Mouse (Mus musculus): ENCODE measurements around the gene D930007J09Rik.
A peak's percentile ranks its signal among the peaks of the same experiment; 100 is the strongest.

Gene D930007J09Rik

DNA sequence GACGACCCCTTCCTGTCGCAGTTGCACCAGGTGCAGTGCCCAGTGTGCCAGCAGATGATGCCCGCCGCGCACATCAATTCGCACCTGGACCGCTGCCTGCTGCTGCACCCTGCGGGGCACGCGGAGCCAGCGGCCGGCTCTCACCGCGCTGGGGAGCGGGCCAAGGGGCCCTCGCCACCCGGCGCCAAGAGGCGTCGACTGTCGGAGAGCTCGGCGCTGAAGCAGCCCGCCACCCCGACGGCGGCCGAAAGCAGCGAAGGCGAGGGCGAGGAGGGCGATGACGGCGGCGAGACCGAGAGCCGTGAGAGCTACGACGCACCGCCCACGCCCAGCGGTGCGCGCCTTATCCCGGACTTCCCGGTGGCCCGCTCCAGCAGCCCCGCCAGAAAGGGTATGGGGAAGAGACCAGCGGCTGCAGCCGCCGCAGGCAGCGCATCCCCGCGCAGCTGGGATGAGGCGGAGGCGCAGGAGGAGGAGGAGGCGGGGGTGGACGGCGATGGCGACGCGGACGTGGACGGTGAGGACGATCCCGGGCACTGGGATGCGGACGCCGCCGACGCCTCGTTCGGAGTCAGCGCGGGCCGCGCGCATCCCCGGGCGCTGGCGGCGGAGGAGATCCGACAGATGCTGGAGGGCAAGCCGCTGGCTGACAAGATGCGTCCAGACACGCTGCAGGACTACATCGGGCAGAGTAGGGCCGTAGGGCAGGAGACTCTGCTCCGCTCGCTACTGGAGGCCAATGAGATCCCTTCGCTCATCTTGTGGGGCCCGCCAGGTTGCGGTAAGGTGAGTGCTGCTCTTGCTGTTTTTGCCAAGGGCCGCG is at the start of gene D930007J09Rik:
TSS of gene D930007J09Rik (minus strand) at position 591 of the 823 bp plus-strand sequence.
- DNase-seq (ENCODE audit: low read depth, low spot score): peak; percentile 71

DNA sequence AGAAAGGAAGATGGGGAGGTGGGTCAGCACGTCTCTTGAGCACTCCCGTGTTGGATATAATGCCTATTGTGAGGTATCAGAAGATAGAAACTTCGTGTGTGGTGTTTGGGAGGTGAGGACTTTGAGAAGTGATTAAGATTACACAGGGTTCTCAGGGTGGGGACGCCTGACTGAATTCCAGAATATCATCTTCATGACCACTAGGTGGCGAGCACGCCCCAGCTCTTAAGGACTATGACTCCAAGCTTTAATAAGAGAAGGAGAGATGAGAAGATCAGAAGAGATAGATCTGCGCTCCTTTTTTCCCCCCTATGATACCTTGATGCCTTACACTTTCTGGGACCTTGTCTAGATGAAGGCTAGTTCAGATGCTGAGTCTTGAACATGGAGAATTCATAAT is 49.3 kb upstream of the D930007J09Rik start:
- DNase-seq (ENCODE audit: low read depth, low spot score): peak; percentile 47

DNA sequence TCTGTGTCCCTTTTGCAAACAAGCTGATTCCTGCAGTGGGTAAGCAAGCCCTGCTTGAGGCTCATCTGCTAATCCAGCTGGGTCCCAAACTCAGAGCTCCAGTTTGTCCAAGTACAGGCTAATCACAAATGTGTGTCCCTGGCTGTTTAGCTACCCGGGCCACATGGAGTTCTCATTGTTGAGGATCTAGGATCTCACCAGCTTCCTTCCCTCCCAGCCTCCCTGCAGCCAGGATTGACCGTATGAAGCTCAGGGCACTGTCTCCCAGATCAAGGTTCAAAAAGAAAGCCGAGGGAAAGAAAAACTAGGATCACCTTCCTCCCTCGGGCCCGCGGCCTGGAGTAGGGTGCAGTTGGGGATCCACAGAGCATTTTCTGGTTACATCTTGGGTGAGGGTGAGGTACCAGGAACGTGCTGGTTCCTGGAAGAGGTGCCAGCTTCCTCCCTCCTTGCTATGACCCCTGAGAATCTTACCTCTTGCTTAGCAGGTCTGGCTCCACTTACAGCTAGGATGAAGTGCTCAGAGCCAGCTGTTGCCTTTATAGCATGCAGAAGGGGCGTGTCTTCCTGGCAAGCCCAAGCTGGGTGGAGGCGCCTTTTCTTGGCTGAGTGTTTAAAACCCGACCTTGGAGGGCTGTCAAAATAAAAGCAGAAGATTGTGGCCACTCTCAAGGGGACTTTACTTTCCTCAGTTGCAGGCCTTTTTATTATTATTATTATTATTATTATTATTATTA is 48.2 kb upstream of the D930007J09Rik start, which contains the start of gene Serpinb1a:
TSS of gene Serpinb1a (minus strand) at position 518 of the 737 bp plus-strand sequence.
- DNase-seq (ENCODE audit: low read depth, low spot score): no peak

DNA sequence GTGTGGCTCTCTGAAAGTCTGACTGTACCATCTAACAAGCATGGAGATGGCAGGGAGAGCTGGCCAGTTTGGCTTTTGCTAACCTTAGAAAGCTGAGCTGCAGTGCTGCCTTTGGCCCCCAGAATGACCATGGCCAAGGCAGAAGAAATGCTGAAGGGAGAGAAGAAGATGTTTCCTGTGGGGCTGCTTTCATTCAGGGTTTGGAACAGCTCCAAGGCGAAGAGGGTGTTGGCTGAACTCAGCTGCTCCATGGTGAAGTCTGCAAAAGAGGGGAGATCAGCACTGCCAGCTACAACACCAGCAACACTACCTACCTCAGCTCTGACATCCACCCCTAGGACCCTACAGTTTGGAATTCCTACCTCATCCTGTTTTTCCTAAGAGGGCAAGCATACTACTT is 47.5 kb upstream of the D930007J09Rik start:
- no peak for DNase-seq (ENCODE audit: low read depth, low spot score)

DNA sequence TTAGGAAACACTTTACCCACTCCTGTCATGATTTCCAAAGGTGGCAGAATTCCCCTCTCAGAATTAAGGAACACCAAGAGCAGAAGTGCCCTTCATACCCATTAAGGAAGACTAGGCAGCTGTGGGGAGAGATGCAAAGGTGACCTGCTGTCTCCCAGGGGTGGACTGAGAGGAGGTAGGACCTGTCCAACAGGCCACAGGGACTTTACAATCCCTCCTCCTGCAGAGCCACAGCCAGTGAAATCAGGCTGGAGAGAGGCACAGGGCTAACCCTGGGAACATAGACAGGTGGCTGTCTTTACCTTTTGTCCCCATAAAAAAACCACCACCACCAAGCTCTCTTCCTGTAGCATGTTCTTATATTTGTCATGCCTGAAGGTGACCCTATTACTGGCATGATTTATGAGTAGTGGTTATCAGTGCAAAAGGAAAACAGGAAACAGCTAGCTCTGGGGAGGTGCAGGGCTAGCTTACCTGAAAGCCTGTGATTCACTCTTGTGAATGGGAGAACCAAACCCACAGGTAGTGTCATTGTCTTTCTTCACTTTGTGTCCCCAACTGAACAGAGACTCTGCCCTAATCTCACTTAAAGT is 47.0 kb upstream of the D930007J09Rik start:
- DNase-seq (ENCODE audit: low read depth, low spot score): no peak

- DNase-seq (ENCODE audit: low read depth, low spot score): no peak
These were observed 46.4 kb upstream of the D930007J09Rik start for GRCm38 (mm10) chr13:32849092-32849491.

GRCm38 (mm10) chr13:32846221-32846620 is 43.6 kb upstream of the D930007J09Rik start:
- no peak for DNase-seq (ENCODE audit: low read depth, low spot score)

GRCm38 (mm10) chr13:32841349-32841748 is 38.7 kb upstream of the D930007J09Rik start:
- DNase-seq (ENCODE audit: low read depth, low spot score): no peak

DNA sequence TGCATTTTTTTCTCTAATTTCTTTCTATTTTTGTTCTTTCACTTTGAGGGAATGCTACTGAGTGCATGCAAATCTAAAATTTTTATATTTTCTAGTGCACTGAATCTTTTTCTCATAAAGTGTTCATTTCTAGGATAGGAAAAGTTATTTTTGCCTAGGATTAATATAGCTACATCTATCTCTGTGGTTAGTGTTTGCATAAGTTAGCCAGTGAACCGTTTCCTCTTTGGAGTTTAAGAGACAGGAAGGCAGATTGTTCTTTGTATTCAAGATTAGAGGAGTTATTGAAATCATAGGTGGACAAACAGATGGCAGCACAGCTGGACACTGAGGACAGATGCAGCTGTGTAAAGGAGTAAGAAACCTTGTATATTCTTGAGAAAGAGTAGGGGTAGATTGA is 36.7 kb upstream of the D930007J09Rik start:
- DNase-seq (ENCODE audit: low read depth, low spot score): no peak

- DNase-seq (ENCODE audit: low read depth, low spot score): no peak
These were observed 31.9 kb upstream of the D930007J09Rik start for GRCm38 (mm10) chr13:32834513-32834912.

GRCm38 (mm10) chr13:32833237-32833636 is 30.6 kb upstream of the D930007J09Rik start:
- DNase-seq (ENCODE audit: low read depth, low spot score): peak; percentile 31

GRCm38 (mm10) chr13:32832776-32833175 is 30.1 kb upstream of the D930007J09Rik start:
- no peak for DNase-seq (ENCODE audit: low read depth, low spot score)

- DNase-seq (ENCODE audit: low read depth, low spot score): no peak
These were observed 29.0 kb upstream of the D930007J09Rik start for GRCm38 (mm10) chr13:32831505-32832273.

- DNase-seq (ENCODE audit: low read depth, low spot score): no peak
These were observed 26.2 kb upstream of the D930007J09Rik start for GRCm38 (mm10) chr13:32828886-32829285.

DNA sequence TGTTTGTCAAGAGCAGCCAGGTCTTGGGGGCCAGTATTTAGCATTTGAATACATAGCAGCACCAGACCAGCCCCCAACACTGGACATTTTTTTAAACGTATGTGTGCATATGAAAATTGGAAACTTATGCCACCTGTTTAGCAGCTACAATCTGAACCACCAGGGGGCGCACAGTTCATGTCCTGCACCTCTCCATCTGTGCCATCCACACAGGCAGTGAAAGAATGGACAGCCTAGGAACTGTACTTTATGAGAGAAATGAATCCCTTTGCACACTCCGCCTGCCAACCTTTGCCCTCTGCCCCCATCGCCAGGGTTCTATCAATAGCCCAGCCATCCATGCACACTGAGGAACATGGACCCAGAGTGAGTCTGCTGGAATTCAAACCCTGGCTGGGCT is 25.3 kb upstream of the D930007J09Rik start:
- DNase-seq (ENCODE audit: low read depth, low spot score): peak; percentile 42

DNA sequence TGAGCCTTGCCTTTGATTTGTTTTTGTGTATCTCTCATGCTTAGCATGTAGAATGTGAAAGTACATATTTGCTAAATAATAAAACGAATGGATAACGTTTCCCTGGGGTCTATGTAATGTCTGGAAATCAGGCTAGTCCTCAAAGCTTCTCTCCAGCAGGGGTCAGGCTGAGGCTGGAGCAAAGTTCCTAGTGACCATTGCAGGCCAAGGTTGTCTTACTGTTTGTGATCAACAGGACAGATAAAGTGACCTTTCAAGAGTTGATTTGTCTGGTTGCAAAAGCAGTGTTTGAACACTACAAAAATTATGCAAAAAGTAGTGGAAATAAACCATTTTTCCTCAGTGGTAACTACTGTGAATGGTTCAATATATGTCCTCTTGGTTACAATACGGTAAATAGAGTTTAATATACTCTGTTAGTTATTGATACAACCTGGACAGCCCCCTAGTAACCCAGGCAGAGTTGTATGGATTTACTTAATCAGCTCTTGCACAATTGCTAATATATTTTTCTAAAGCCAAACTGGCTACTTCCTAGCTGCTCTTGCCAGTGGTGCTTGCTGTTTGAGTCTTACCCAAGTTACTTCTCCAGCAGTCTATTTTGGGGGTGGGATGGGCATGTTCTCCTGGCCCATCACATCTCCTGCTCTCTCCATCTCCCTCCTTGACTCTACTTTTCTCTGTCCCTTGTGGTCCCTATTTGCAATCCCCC is 24.6 kb upstream of the D930007J09Rik start:
- DNase-seq (ENCODE audit: low read depth, low spot score): no peak

DNA sequence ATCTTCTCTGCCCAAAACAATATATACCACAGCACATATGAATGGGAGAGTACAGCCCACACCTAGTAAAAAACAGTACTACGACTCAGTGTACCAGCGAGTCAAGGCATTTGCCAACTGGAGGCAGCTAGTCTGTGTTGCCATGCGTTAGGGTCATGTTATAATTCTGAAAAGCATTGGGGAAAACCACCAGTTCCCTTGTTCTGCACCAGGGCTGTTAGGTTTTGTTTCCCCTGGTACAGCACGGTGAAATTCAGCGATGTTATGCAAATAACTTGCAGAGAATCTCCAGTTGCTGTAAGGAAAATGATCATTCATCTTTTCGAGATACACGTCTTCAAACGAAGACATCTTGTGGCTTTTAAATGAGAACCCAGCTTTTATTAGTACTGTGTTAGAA is 22.9 kb upstream of the D930007J09Rik start:
- no peak for DNase-seq (ENCODE audit: low read depth, low spot score)

DNA sequence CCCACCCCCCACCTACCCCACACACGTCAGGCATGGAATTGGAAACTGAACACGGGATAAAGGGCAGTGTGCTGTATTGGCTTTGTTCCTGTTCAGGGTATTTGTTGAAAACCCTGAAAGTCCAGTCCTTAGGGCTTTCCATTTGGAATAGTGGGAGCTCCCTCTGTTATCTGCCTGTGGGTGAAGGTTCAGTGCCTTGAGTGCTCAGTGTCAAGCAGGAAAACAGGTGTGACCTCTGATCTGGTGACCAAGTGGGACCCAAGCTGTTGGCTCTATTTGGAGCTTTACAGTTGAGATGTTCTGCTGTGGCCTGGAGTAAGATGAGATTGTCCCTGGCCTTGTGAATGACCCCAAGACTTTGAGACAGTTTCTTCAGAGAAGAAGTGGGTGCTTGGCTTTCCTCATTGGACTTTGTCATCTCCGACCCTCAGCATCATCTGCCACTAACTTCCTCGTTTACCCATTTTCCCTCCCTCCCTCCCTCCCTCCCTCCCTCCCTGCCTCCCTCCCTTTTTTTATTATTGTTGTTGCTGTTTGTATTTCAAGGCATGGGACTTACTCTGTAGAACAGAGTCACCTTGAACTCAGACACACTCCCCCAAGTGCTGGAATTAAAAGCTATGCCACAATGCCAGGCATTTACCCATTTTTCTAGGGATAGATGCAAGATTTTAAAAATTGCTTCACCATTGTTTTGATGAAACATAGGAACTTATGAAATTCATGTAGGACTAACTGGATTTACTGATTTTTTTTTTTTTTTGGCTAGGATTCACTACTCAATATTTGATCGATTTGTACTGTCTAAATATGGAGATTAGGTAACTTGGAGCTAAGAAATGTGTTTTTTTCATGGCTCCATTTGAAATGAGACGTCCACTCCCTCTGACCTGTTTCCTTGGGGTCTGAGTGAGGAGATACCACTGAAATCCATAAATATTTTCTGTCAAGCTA is 22.0 kb upstream of the D930007J09Rik start:
- DNase-seq (ENCODE audit: low read depth, low spot score): no peak

DNA sequence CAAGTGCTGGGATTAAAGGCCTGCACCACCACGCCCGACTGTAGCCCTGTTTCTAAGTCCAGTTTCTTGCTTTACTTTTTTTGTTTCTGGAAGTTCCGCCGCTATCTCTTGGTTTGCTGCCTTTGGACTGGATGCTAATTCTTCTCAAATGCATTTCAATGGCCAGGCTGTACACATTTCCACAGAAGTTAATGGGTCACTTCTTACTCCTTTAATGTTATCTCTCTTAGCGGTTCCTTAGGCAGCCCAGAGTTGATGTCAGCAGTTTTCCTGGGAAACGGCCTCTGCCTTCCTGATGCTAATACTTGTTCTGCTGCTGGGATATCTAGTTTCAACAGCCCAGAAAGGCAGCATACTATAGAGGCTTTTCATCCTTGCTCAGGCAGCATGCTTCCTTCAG is 20.5 kb upstream of the D930007J09Rik start:
- no peak for DNase-seq (ENCODE audit: low read depth, low spot score)

GRCm38 (mm10) chr13:32821671-32822070 is 19.0 kb upstream of the D930007J09Rik start:
- no peak for DNase-seq (ENCODE audit: low read depth, low spot score)

All from CD4-positive helper T cell, adult 2 months (primary cell).